Mouse (Mus musculus) limb, embryonic 14.5 days (tissue): ENCODE measurements around the gene Gramd4. TPM values are rescaled to one million over a fixed set of nuclear protein-coding genes. Genes with fewer than 3 reads are reported as not detected.

ENCODE experiments used
- ATAC-seq: fragments of 200-750 bp; cut with Nextera tagmentation; 2 replicates; pipeline ENCODE4 v1.8.0; 2017; ENCODE audit warnings: low read depth, moderate number of reproducible peaks, moderate TSS enrichment; ENCODE audit not compliant: low FRiP score
- DNase-seq: peaks from one replicate; pipeline ENCODE4 v3.0.0-alpha.2; 2015; ENCODE audit warnings: low spot score
- H3K27ac ChIP-seq: fragments of 300-500 bp; sonication (generic); replicated peaks from 2 replicates; pipeline ENCODE4 v1.5.1; 2014; ENCODE audit warnings: low read depth, mild to moderate bottlenecking, low read length, moderate library complexity, mixed read lengths
- H3K27me3 ChIP-seq: fragments of 300-500 bp; sonication (generic); 2 replicates; pipeline ENCODE4 v1.6.1; 2014; ENCODE audit warnings: low read length, mixed read lengths; ENCODE audit not compliant: control insufficient read depth, insufficient read depth
- H3K36me3 ChIP-seq: fragments of 300-500 bp; sonication (generic); 2 replicates; pipeline ENCODE4 v1.6.1; 2014; ENCODE audit warnings: mild to moderate bottlenecking, low read length, moderate library complexity, mixed read lengths; ENCODE audit not compliant: control insufficient read depth, insufficient read depth
- H3K4me1 ChIP-seq: fragments of 300-500 bp; sonication (generic); 2 replicates; pipeline ENCODE4 v1.6.1; 2014; ENCODE audit warnings: antibody characterized with exemption, low read length, mixed read lengths; ENCODE audit not compliant: control insufficient read depth, insufficient read depth
- H3K4me2 ChIP-seq: fragments of 300-500 bp; sonication (generic); replicated peaks from 2 replicates; pipeline ENCODE4 v1.6.1; 2014; ENCODE audit warnings: low read depth, mild to moderate bottlenecking, low read length, moderate library complexity; ENCODE audit not compliant: severe bottlenecking
- H3K4me3 ChIP-seq: fragments of 300-500 bp; sonication (generic); replicated peaks from 2 replicates; pipeline ENCODE4 v1.5.1; 2014; ENCODE audit warnings: low read length
- H3K9ac ChIP-seq: fragments of 300-500 bp; sonication (generic); 2 replicates; pipeline ENCODE4 v1.6.1; 2014; ENCODE audit warnings: mild to moderate bottlenecking, low read depth, low read length, moderate library complexity; ENCODE audit not compliant: severe bottlenecking
- H3K9me3 ChIP-seq: fragments of 300-500 bp; sonication (generic); 2 replicates; pipeline ENCODE4 v1.6.1; 2016; ENCODE audit warnings: low read length; ENCODE audit not compliant: control insufficient read depth
- POLR2A ChIP-seq: fragments of 200-500 bp; IDR thresholded peaks from 2 replicates; pipeline ENCODE4 v1.8.0; 2012; ENCODE audit warnings: inconsistent platforms, mild to moderate bottlenecking, moderate library complexity, borderline replicate concordance; ENCODE audit not compliant: insufficient read depth, insufficient read length; ENCODE audit errors: extremely low read depth
- WGBS: fragments of 180-500 bp; shearing (Covaris S2); extraction: QIAGEN DNeasy Blood & Tissue Kit; methylation state at CpG from one replicate; pipeline ENCODE4 v1.1.7; 2014; 5-methylcytosine and 5-hydroxymethylcytosine counted together
- polyA plus RNA-seq, 2 experiments: library from polyadenylated mRNA; depleted of rRNA in 1 of 2; stranded (reverse) in 1 of 2; unstranded in 1 of 2; fragments of >200 nt; fragmentation: Nextera tagmentation in 1 of 2; extraction: Ambion mirVana in 1 of 2; gene quantifications; 2 replicates each; pipeline versions ENCODE4 v1.2.1 to v1.2.3; 2012 to 2014

Gramd4 gene
- polyA plus RNA-seq, 2 experiments: 12.3 to 23.5 TPM

GRCm38 (mm10) chr15:86056221-86056760 is 1.2 kb upstream of the Gramd4 start:
- no peak overlapping the region for H3K4me2 ChIP-seq
- no peak overlapping the region for H3K9ac ChIP-seq
- no peaks in the 10 kb centered on the region for H3K36me3 ChIP-seq
- no peak for TF ChIP-seq POLR2A
- no peak overlapping the region for H3K4me3 ChIP-seq
- no peak overlapping the region for H3K27ac ChIP-seq
- ATAC-seq (no peak), DNase-seq (no peak)
- no peaks in the 10 kb centered on the region for H3K9me3 ChIP-seq
- H3K4me1 ChIP-seq: peaks cover 23% of the 10 kb centered on the region
- H3K27me3 ChIP-seq: no peaks in the 10 kb centered on the region
- WGBS: 81% methylated on average over 5 of the region's 5 CpGs

GRCm38 (mm10) chr15:86057908-86058307 is 413 bp downstream of the Gramd4 start:
- no peak for TF ChIP-seq POLR2A
- 6% methylated on average over 7 of the region's 7 CpGs for WGBS
- no peak for DNase-seq
- no peak for ATAC-seq
- H3K9me3 ChIP-seq: no peaks in the 10 kb centered on the region
- peak overlapping the region; percentile 82 for H3K4me2 ChIP-seq
- H3K4me1 ChIP-seq: peaks cover 27% of the 10 kb centered on the region
- no peak overlapping the region for H3K27ac ChIP-seq
- H3K36me3 ChIP-seq: no peaks in the 10 kb centered on the region
- peak overlapping the region; percentile 88 for H3K4me3 ChIP-seq
- H3K9ac ChIP-seq: peak overlapping the region; percentile 94
- H3K27me3 ChIP-seq: no peaks in the 10 kb centered on the region

- Histone ChIP-seq H3K9me3 (no peaks in the 10 kb centered on the region), H3K4me3 (peak overlapping the region; percentile 88), H3K27me3 (no peaks in the 10 kb centered on the region), H3K9ac (peak overlapping the region; percentile 94), H3K36me3 (no peaks in the 10 kb centered on the region), H3K27ac (peak overlapping the region; percentile 65), H3K4me1 (peaks cover 27% of the 10 kb centered on the region), H3K4me2 (peak overlapping the region; percentile 82)
- DNase-seq: peak; percentile 79
- WGBS: 0% methylated on average over 44 of the region's 70 CpGs
- 0 out of 2 replicates have a peak, but pooled peaks have one; percentile 64 for TF ChIP-seq POLR2A
- ATAC-seq: peak; percentile 83
Observed at GRCm38 (mm10) chr15:86058394-86058915, 960 bp downstream of the Gramd4 start.

- WGBS: 3% methylated on average over 21 of the region's 49 CpGs
- DNase-seq: no peak
Observed at GRCm38 (mm10) chr15:86058931-86059834, 1.7 kb downstream of the Gramd4 start.

GRCm38 (mm10) chr15:86059835-86060380 is 2.4 kb downstream of the Gramd4 start:
- H3K27ac ChIP-seq: no peak overlapping the region
- peak overlapping the region; percentile 82 for H3K4me2 ChIP-seq
- no peak for DNase-seq
- ATAC-seq: no peak
- TF ChIP-seq POLR2A: no peak
- peak overlapping the region; percentile 88 for H3K4me3 ChIP-seq
- peaks cover 27% of the 10 kb centered on the region for H3K4me1 ChIP-seq
- no peaks in the 10 kb centered on the region for H3K9me3 ChIP-seq
- peak overlapping the region; percentile 94; the same call in 1 of the 2 replicates for H3K9ac ChIP-seq
- no peaks in the 10 kb centered on the region for H3K36me3 ChIP-seq
- H3K27me3 ChIP-seq: no peaks in the 10 kb centered on the region
- 79% methylated on average over 7 of the region's 7 CpGs for WGBS

More at GRCm38 (mm10) chr15:86058931-86059834, 1.7 kb downstream of the Gramd4 start:
- Histone ChIP-seq H3K9ac (peak overlapping the region; percentile 94), H3K4me1 (peaks cover 27% of the 10 kb centered on the region), H3K4me3 (peak overlapping the region; percentile 88), H3K27me3 (no peaks in the 10 kb centered on the region), H3K9me3 (no peaks in the 10 kb centered on the region), H3K27ac (peak overlapping the region; percentile 65), H3K36me3 (no peaks in the 10 kb centered on the region), H3K4me2 (peak overlapping the region; percentile 82)
- peak; percentile 58 for ATAC-seq
- TF ChIP-seq POLR2A: no peak
